Mouse (Mus musculus) monocyte, adult 2 months (primary cell): Measurements from ENCODE around the gene B3gat3.
"Not testable (repeated sequence)": the region's sequence is repeated elsewhere in the genome, so short reads cannot be mapped to it uniquely, and the experiment has no call there.

Experiments
- DNase-seq, 2 experiments: peaks; one replicate each; pipeline ENCODE4 v3.0.0; 2022; ENCODE audit warnings: low spot score in 2 of 2, low read depth in 1 of 2

Gene B3gat3

GRCm38 (mm10) chr19:8941515-8942217, 21.5 kb downstream of the B3gat3 start, which contains the start of gene Mta2:
Gene Mta2 (plus strand): TSS chr19:8941875.
- DNase-seq, result peak; percentile 84 to 86

- no peak for DNase-seq
These were observed 22.2 kb downstream of the B3gat3 start for GRCm38 (mm10) chr19:8942276-8942964.

GRCm38 (mm10) chr19:8943047-8943446, 22.9 kb downstream of the B3gat3 start:
- DNase-seq, result no peak

GRCm38 (mm10) chr19:8944062-8944461, 23.9 kb downstream of the B3gat3 start:
- no peak for DNase-seq

GRCm38 (mm10) chr19:8944750-8945149, 24.6 kb downstream of the B3gat3 start:
- no peak for DNase-seq

- no peak for DNase-seq
These were observed 25.1 kb downstream of the B3gat3 start for GRCm38 (mm10) chr19:8945251-8945650.

GRCm38 (mm10) chr19:8946929-8947328, 26.8 kb downstream of the B3gat3 start:
- DNase-seq, result no peak

GRCm38 (mm10) chr19:8950190-8950589, 30.0 kb downstream of the B3gat3 start:
- DNase-seq, result no peak

GRCm38 (mm10) chr19:8952241-8952640, 32.1 kb downstream of the B3gat3 start:
- DNase-seq, result no peak

GRCm38 (mm10) chr19:8953135-8954039, 33.2 kb downstream of the B3gat3 start, which contains the start of gene Tut1:
Gene Tut1 (plus strand): TSS chr19:8953847.
- DNase-seq, result peak; percentile 73 to 88

GRCm38 (mm10) chr19:8954171-8954570, 34.0 kb downstream of the B3gat3 start:
- DNase-seq, result no peak

- no peak for DNase-seq
These were observed 42.1 kb downstream of the B3gat3 start for GRCm38 (mm10) chr19:8962256-8962655.

- DNase-seq, result no peak
These were observed 44.9 kb downstream of the B3gat3 start for GRCm38 (mm10) chr19:8965075-8965474.

- no peak for DNase-seq
These were observed 45.6 kb downstream of the B3gat3 start for GRCm38 (mm10) chr19:8965771-8966170.

GRCm38 (mm10) chr19:8966198-8966589, 46.0 kb downstream of the B3gat3 start:
- no peak for DNase-seq

- DNase-seq, result peak; percentile 97 to 99
These were observed 46.6 kb downstream of the B3gat3 start, which contains the start of gene Eef1g for GRCm38 (mm10) chr19:8966590-8967372. Gene Eef1g (plus strand): TSS chr19:8967041.

- DNase-seq, result no peak
These were observed 47.2 kb downstream of the B3gat3 start for GRCm38 (mm10) chr19:8967373-8967743.

GRCm38 (mm10) chr19:8967893-8968292, 47.7 kb downstream of the B3gat3 start:
- DNase-seq, result no peak

GRCm38 (mm10) chr19:8972491-8972890, 52.3 kb downstream of the B3gat3 start:
- DNase-seq, result not testable (repeated sequence)

GRCm38 (mm10) chr19:8974638-8975037, 54.5 kb downstream of the B3gat3 start:
- DNase-seq, result no peak

- DNase-seq, result no peak
These were observed 55.3 kb downstream of the B3gat3 start for GRCm38 (mm10) chr19:8975491-8975890.
